Mouse (Mus musculus) C2C12 (cell line): ENCODE measurements around the gene Hsf2. TPM values are rescaled to one million over a fixed set of nuclear protein-coding genes. Genes with fewer than 3 reads are reported as not detected.
A peak's percentile ranks its signal among the peaks of the same experiment; 100 is the strongest.
"Not testable (repeated sequence)": the region's sequence is repeated elsewhere in the genome, so short reads cannot be mapped to it uniquely, and the experiment has no call there.

Source experiments
- H3K27me3 ChIP-seq: one replicate; pipeline ENCODE4 v1.6.1; 2011; ENCODE audit not compliant: control insufficient read depth, insufficient read depth, insufficient read length
- H3K36me3 ChIP-seq: one replicate; pipeline ENCODE4 v1.6.1; 2011; ENCODE audit not compliant: control insufficient read depth, insufficient read depth
- H3K4me3 ChIP-seq: one replicate; pipeline ENCODE4 v1.5.1; 2011; ENCODE audit warnings: mild to moderate bottlenecking, control low read depth; ENCODE audit not compliant: poor library complexity, insufficient read depth, severe bottlenecking
- H3K79me2 ChIP-seq: one replicate; pipeline ENCODE4 v1.6.1; 2011; ENCODE audit not compliant: control insufficient read depth, insufficient read depth
- H3K79me3 ChIP-seq: one replicate; pipeline ENCODE4 v1.6.1; 2011; ENCODE audit warnings: low read depth, control low read depth
- H3ac ChIP-seq: one replicate; pipeline ENCODE3; 2011; ENCODE audit warnings: low read depth; ENCODE audit not compliant: control insufficient read depth, insufficient read length
- CEBPB ChIP-seq: IDR thresholded peaks from one replicate; pipeline ENCODE4 v1.6.1; 2011; ENCODE audit warnings: low read depth, mild to moderate bottlenecking, control low read depth, moderate library complexity
- CTCF ChIP-seq: IDR thresholded peaks from one replicate; pipeline ENCODE4 v1.5.1; 2011; ENCODE audit not compliant: control insufficient read depth, insufficient read depth, insufficient read length
- FOSL1 ChIP-seq: IDR thresholded peaks from one replicate; pipeline ENCODE4 v1.8.0; 2011; ENCODE audit warnings: mild to moderate bottlenecking, low read length; ENCODE audit not compliant: poor library complexity, insufficient read depth, severe bottlenecking
- MAX ChIP-seq: IDR thresholded peaks from one replicate; pipeline ENCODE4 v1.6.1; 2011; ENCODE audit warnings: mild to moderate bottlenecking, control low read depth
- MYOD1 ChIP-seq: IDR thresholded peaks from one replicate; pipeline ENCODE4 v1.6.1; 2011; ENCODE audit warnings: low read depth; ENCODE audit not compliant: control insufficient read depth, insufficient read length
- MYOG ChIP-seq: IDR thresholded peaks from one replicate; pipeline ENCODE4 v1.6.1; 2011; ENCODE audit not compliant: control insufficient read depth, insufficient read length; ENCODE audit errors: extremely low read depth
- USF1 ChIP-seq: IDR thresholded peaks from one replicate; pipeline ENCODE4 v1.6.1; 2011; ENCODE audit warnings: low read depth, mild to moderate bottlenecking, control low read depth, moderate library complexity
- polyA plus RNA-seq: library from polyadenylated mRNA; unstranded; fragments of >200 nt; fragmentation: generic; extraction: Trizol; gene quantifications from one replicate; pipeline ENCODE4 v1.2.1, GENCODE M21; 2012; ENCODE audit warnings: missing spikeins

Hsf2 gene
- polyA plus RNA-seq, 1 experiment: 8.2 TPM

DNA sequence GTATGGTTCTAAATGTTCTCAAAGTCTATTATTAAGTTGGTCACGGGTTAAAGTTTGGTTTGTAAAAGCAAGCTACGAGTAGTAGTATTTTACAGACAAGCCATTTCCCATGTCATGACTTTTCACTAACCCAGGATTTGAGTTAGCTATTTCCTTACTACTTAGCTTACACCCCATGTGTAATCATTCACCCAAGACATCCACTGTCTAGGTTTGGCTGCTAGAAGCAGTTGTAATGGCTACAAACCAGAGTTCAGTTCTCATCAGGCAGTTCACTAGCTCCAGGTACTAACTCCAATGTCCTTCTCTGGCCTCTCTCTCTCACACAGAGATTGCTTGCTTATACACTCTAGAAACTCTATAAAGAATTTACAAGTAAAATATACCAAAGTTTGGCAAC is 28.4 kb downstream of the Hsf2 start:
- peaks cover 13% of the 10 kb centered on the region for H3K79me2 ChIP-seq
- no peak overlapping the region for H3ac ChIP-seq
- no peak overlapping the region for H3K4me3 ChIP-seq
- TF ChIP-seq CTCF (no peak), MYOD1 (no peak), MAX (no peak), CEBPB (no peak), USF1 (no peak), MYOG (no peak)
- peaks cover 95% of the 10 kb centered on the region for H3K36me3 ChIP-seq
- no peaks in the 10 kb centered on the region for H3K27me3 ChIP-seq
- H3K79me3 ChIP-seq: peaks cover 5% of the 10 kb centered on the region

DNA sequence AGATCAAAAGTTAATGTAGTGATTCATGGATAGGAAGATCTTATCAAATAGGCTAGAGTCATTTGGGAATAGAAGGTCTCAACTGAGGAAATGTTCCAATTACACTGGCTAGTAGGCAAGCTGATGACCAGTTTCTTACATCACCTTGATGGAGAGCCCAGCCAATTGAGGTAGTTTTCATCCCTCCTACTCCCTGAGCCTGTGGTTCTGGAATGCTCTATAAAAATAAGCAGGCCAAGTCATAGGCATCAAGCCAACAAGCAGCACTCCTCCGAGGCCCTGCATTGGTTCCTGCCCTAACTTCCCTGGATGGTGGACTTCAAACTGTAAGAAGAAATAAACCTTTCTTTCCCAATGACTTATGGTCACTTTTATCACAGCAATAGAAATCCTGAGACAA is 29.1 kb downstream of the Hsf2 start:
- no peak for TF ChIP-seq USF1
- H3K36me3 ChIP-seq: peaks cover 95% of the 10 kb centered on the region
- no peak overlapping the region for H3K4me3 ChIP-seq

GRCm38 (mm10) chr10:57526469-57526868 is 40.3 kb downstream of the Hsf2 start:
- TF ChIP-seq MAX: no peak
- TF ChIP-seq CEBPB: no peak
- TF ChIP-seq USF1: no peak
- TF ChIP-seq CTCF: no peak
- no peak for TF ChIP-seq MYOD1
- TF ChIP-seq MYOG: no peak
- TF ChIP-seq FOSL1: no peak
- Histone ChIP-seq H3K36me3 (peaks cover 57% of the 10 kb centered on the region), H3K4me3 (no peak overlapping the region)

More for the DNA sequence above, 29.1 kb downstream of the Hsf2 start:
- Histone ChIP-seq H3ac (no peak overlapping the region), H3K79me2 (peaks cover 20% of the 10 kb centered on the region), H3K27me3 (no peaks in the 10 kb centered on the region), H3K79me3 (peaks cover 5% of the 10 kb centered on the region)

GRCm38 (mm10) chr10:57531076-57531475 is 44.9 kb downstream of the Hsf2 start:
- TF ChIP-seq MYOG: no peak
- no peak for TF ChIP-seq CTCF
- TF ChIP-seq CEBPB: no peak
- H3K36me3 ChIP-seq: peaks cover 14% of the 10 kb centered on the region
- no peaks in the 10 kb centered on the region for H3K27me3 ChIP-seq
- H3K4me3 ChIP-seq: peak overlapping the region; percentile 88
- peaks cover 59% of the 10 kb centered on the region for H3K79me3 ChIP-seq
- peak overlapping the region; percentile 14 for H3ac ChIP-seq
- H3K79me2 ChIP-seq: peaks cover 62% of the 10 kb centered on the region

More at GRCm38 (mm10) chr10:57526469-57526868, 40.3 kb downstream of the Hsf2 start:
- Histone ChIP-seq H3K79me2 (peaks cover 75% of the 10 kb centered on the region), H3K79me3 (peaks cover 59% of the 10 kb centered on the region), H3K27me3 (no peaks in the 10 kb centered on the region), H3ac (no peak overlapping the region)

DNA sequence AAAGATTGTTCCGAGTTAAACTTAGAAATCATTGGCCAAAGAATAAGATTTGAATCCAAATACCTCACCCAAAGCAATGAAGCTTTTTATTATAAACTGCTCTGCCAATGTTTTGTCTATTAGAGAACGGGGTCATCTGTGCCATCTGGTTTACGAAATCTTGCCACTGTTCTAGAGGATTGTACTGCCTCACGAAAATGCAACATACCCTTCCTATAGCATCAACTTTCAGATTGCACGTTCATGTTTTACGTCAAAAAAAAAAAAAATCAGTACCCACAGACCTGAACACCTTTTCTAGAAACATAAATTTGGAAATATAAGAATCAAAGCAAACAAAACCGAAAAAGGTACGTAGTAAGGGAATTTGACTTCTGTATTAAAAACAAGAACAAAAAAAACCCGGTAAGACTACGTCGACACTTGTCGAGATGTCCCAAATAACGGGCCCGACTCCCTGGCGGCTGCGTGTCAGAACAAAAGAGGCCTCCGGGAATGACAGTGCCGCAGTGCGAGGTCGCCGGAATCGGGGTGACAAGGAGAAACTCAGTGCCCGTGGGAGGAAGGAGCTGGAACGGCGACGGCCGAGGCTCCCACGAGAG is 45.5 kb downstream of the Hsf2 start:
- peaks cover 8% of the 10 kb centered on the region for H3K36me3 ChIP-seq
- H3K4me3 ChIP-seq: peak overlapping the region; percentile 88
- peak overlapping the region; percentile 83 for H3ac ChIP-seq
- peaks cover 56% of the 10 kb centered on the region for H3K79me2 ChIP-seq
- H3K27me3 ChIP-seq: no peaks in the 10 kb centered on the region
- TF ChIP-seq MYOG (no peak), MYOD1 (no peak), FOSL1 (no peak), MAX (no peak), CTCF (no peak), CEBPB (no peak), USF1 (no peak)
- H3K79me3 ChIP-seq: peaks cover 53% of the 10 kb centered on the region

GRCm38 (mm10) chr10:57532218-57533101 is 46.3 kb downstream of the Hsf2 start, which contains the start of gene Serinc1:
TSS of gene Serinc1 (minus strand) at chr10:57532530.
- H3K4me3 ChIP-seq: peak within 1 kb of the TSS; percentile 88
- peaks cover under 1% of the 10 kb centered on the region for H3K36me3 ChIP-seq
- TF ChIP-seq MYOD1 (no peak), MAX (peak; percentile 78)
- H3K79me3 ChIP-seq: peaks cover 48% of the 10 kb centered on the region
- peak within 1 kb of the TSS; percentile 83 for H3ac ChIP-seq
- H3K79me2 ChIP-seq: peaks cover 48% of the 10 kb centered on the region
- no peaks in the 10 kb centered on the region for H3K27me3 ChIP-seq

- H3ac ChIP-seq, H3K27me3 ChIP-seq, H3K36me3 ChIP-seq, H3K79me2 ChIP-seq, H3K79me3 ChIP-seq, H3K4me3 ChIP-seq: not testable (repeated sequence)
These were observed 57.7 kb downstream of the Hsf2 start for GRCm38 (mm10) chr10:57543890-57544289.
